Mouse (Mus musculus): ENCODE measurements around the gene Gclm. TPM values are rescaled to one million over a fixed set of nuclear protein-coding genes. Genes with fewer than 3 reads are reported as not detected.

The Gclm gene
- total RNA-seq (2021) (10 to 100 TPM; 44.8 to 51.4 TPM), polyA plus RNA-seq (2012; rRNA removed) (20.7 and 22.5 TPM in 2 replicates)
- long read RNA-seq, full-length matches to known transcripts: 26 of 28 reads
- long read RNA-seq, partial matches to known transcripts: 0 of 28 reads
- long read RNA-seq, other reads (novel, unspliced or antisense): 2 of 28 reads

- peak; percentile 59 for TF ChIP-seq POLR2A (IDR thresholded peaks at IDR 0.05; ENCODE audit: insufficient read depth, low read depth, low read length)
- TF ChIP-seq EP300 (IDR thresholded peaks at IDR 0.05; ENCODE audit: insufficient read depth, low read depth, low read length): no peak
- TF ChIP-seq CTCF (IDR thresholded peaks at IDR 0.05): peak; percentile 64
- under 1% methylated on average over 80 of the region's 90 CpGs for WGBS
Observed at GRCm38 (mm10) chr3:122245215-122245877, at the start of gene Gclm. Gclm (plus strand) TSS chr3:122245557.

DNA sequence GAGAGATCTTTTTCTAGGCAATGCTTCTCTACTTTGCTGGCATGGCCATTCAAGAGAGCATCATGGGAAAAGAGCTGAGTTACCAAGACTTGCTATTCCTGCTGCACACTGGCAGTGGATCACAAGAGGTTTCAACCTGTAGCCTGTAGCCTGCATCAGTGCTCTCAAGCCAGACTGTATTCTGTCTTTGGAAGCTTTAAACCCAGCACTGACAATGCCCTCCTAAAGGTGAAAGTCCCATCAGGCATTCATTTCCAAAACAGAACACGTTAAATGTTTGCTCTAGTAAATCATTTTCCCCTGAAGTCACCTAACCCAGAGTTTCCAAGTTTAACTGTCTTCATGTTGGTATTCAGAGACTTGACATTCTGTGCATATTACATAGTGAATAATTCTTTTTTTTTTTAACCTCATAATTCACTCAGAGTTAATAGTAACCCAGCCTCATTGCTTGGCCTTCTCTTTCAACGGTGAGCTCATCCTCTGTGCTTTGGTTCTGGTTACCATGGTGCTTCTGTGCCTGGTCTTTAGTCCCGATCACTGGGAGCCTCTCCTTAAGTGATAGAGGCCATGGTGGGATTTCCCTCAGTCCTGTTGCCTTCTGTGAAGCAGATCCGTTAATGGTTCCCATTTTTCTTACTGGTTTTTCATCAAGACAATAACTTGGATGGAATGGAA, 48.6 kb upstream of the Gclm start:
- Histone ChIP-seq H3K9ac (ENCODE audit: low read depth, low read length) (no peak overlapping the region), H3K4me1 (ENCODE audit: control insufficient read depth, insufficient read depth, low read length) (no peaks in the 10 kb centered on the region), H3K36me3 (ENCODE audit: control insufficient read depth, insufficient read depth, low read length) (no peaks in the 10 kb centered on the region), H3K27me3 (ENCODE audit: control insufficient read depth, insufficient read depth, low read length) (no peaks in the 10 kb centered on the region), H3K27ac (no peak overlapping the region), H3K79me2 (replicated peaks; ENCODE audit: control insufficient read depth, insufficient read depth, low read length) (no peaks in the 10 kb centered on the region), H3K4me3 (no peak overlapping the region)
- intact Hi-C loops (cut with DNase I): no loop called here
- WGBS: 76% methylated on average over 4 of the region's 4 CpGs
- TF ChIP-seq POLR2A (IDR thresholded peaks at IDR 0.05; ENCODE audit: insufficient read depth, low read depth, low read length) (no peak), EP300 (IDR thresholded peaks at IDR 0.05; ENCODE audit: insufficient read depth, low read depth, low read length) (no peak), CTCF (IDR thresholded peaks at IDR 0.05) (no peak)
- DNase-seq: no peak

More at GRCm38 (mm10) chr3:122245215-122245877, at the start of gene Gclm:
- Histone ChIP-seq H3K36me3 (ENCODE audit: control insufficient read depth, insufficient read depth, low read length) (no peaks in the 10 kb centered on the region; the same call in 1 of the 2 replicates), H3K9ac (ENCODE audit: low read depth, low read length) (peak within 1 kb of the TSS; percentile 95), H3K79me2 (replicated peaks; ENCODE audit: control insufficient read depth, insufficient read depth, low read length) (peaks cover 2% of the 10 kb centered on the region; the same call in 1 of the 2 replicates), H3K27me3 (ENCODE audit: control insufficient read depth, insufficient read depth, low read length) (no peaks in the 10 kb centered on the region), H3K27ac (peak within 1 kb of the TSS; percentile 88), H3K4me1 (ENCODE audit: control insufficient read depth, insufficient read depth, low read length) (peaks cover 4% of the 10 kb centered on the region), H3K4me3 (peak within 1 kb of the TSS; percentile 90)
- peak; percentile 95 to 97 for DNase-seq
- intact Hi-C loops (cut with DNase I): loop anchor here (1.0 to 5.0 kb wide), 2 partner anchors 29 to 47 kb away; partner anchors contain the start of genes Bcar3 and Dnttip2

DNA sequence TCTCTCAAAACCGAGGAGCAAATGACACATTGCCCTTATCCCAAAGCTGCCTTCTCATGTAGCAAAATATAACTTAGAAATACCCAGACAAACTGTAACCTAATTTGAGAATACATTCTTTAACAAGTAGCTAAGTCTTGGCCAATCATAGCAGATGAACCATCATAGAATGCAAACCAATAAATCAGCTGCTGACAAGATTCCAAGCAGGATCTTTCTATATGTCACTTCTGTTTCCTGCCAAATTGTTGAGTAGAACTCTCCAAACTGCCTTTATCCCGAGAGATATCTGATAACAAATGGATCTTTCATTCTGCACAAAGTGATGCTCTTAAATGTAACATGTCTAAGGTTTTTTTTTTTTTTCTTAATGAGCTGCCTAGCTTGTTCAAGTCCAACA, 46.8 kb upstream of the Gclm start:
- intact Hi-C loops (cut with DNase I): no loop called here
- Histone ChIP-seq H3K79me2 (replicated peaks; ENCODE audit: control insufficient read depth, insufficient read depth, low read length) (no peaks in the 10 kb centered on the region), H3K27ac (no peak overlapping the region), H3K9ac (ENCODE audit: low read depth, low read length) (no peak overlapping the region), H3K27me3 (ENCODE audit: control insufficient read depth, insufficient read depth, low read length) (no peaks in the 10 kb centered on the region), H3K4me1 (ENCODE audit: control insufficient read depth, insufficient read depth, low read length) (no peaks in the 10 kb centered on the region), H3K36me3 (ENCODE audit: control insufficient read depth, insufficient read depth, low read length) (no peaks in the 10 kb centered on the region), H3K4me3 (no peak overlapping the region)
- DNase-seq: no peak
- TF ChIP-seq POLR2A (IDR thresholded peaks at IDR 0.05; ENCODE audit: insufficient read depth, low read depth, low read length) (no peak), EP300 (IDR thresholded peaks at IDR 0.05; ENCODE audit: insufficient read depth, low read depth, low read length) (no peak), CTCF (IDR thresholded peaks at IDR 0.05) (no peak)
- WGBS: 57% methylated on average over 2 of the region's 2 CpGs

DNA sequence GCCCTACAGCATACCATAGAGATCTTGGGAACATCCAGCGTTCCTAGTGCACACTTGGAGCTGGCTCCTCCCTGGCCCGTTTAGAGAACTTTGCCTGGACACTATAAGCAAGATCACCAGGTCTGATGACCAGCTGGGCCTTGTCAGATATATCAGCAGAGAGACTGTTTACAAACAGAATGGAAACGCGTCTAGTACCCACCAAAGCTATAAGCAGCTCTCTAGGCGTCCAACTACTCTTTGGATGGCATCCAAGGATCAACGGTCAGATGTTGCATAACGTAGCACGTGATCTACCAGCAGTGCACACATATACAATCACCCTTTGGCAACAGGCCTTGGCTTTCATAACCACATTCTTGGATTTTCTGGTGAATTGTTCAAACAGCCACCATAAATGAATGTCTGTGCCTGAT, 46.4 kb upstream of the Gclm start:
- intact Hi-C loops (cut with DNase I): no loop called here
- 40% methylated on average over 8 of the region's 8 CpGs for WGBS
- Histone ChIP-seq H3K9ac (ENCODE audit: low read depth, low read length) (no peak overlapping the region), H3K36me3 (ENCODE audit: control insufficient read depth, insufficient read depth, low read length) (no peaks in the 10 kb centered on the region), H3K27me3 (ENCODE audit: control insufficient read depth, insufficient read depth, low read length) (no peaks in the 10 kb centered on the region), H3K4me3 (no peak overlapping the region), H3K4me1 (ENCODE audit: control insufficient read depth, insufficient read depth, low read length) (no peaks in the 10 kb centered on the region), H3K79me2 (replicated peaks; ENCODE audit: control insufficient read depth, insufficient read depth, low read length) (no peaks in the 10 kb centered on the region), H3K27ac (no peak overlapping the region)
- DNase-seq: no peak
- no peak for TF ChIP-seq CTCF (IDR thresholded peaks at IDR 0.05)
- no peak for TF ChIP-seq EP300 (IDR thresholded peaks at IDR 0.05; ENCODE audit: insufficient read depth, low read depth, low read length)
- TF ChIP-seq POLR2A (IDR thresholded peaks at IDR 0.05; ENCODE audit: insufficient read depth, low read depth, low read length): no peak

DNA sequence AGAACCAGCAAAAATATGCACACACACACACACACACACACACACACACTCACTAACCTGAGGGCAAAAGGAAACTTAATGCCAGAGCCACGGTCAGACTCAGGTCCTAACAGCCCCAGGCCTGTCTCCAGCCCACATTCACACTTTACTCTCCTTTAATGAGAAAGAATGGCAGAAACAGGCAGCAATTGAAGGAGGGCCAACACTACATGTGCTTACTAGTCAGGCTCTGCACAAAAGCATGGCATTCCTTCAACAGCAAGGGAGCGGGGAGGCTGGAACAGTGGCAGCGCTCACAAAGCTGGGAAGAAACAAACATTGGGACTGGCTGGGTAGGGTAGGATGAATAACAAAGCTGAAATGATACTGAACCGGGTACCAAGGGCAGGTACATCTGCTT, 45.8 kb upstream of the Gclm start:
- no peak overlapping the region for H3K4me3 ChIP-seq
- no peak for DNase-seq
- TF ChIP-seq CTCF (IDR thresholded peaks at IDR 0.05): no peak
- TF ChIP-seq EP300 (IDR thresholded peaks at IDR 0.05; ENCODE audit: insufficient read depth, low read depth, low read length): no peak
- TF ChIP-seq POLR2A (IDR thresholded peaks at IDR 0.05; ENCODE audit: insufficient read depth, low read depth, low read length): no peak
- intact Hi-C loops (cut with DNase I): no loop called here
- H3K79me2 ChIP-seq (replicated peaks; ENCODE audit: control insufficient read depth, insufficient read depth, low read length): no peaks in the 10 kb centered on the region
- no peaks in the 10 kb centered on the region for H3K4me1 ChIP-seq (ENCODE audit: control insufficient read depth, insufficient read depth, low read length)
- no peak overlapping the region for H3K9ac ChIP-seq (ENCODE audit: low read depth, low read length)
- no peaks in the 10 kb centered on the region for H3K36me3 ChIP-seq (ENCODE audit: control insufficient read depth, insufficient read depth, low read length)
- H3K27me3 ChIP-seq (ENCODE audit: control insufficient read depth, insufficient read depth, low read length): no peaks in the 10 kb centered on the region
- H3K27ac ChIP-seq: no peak overlapping the region
- WGBS: 92% methylated on average over 4 of the region's 4 CpGs

DNA sequence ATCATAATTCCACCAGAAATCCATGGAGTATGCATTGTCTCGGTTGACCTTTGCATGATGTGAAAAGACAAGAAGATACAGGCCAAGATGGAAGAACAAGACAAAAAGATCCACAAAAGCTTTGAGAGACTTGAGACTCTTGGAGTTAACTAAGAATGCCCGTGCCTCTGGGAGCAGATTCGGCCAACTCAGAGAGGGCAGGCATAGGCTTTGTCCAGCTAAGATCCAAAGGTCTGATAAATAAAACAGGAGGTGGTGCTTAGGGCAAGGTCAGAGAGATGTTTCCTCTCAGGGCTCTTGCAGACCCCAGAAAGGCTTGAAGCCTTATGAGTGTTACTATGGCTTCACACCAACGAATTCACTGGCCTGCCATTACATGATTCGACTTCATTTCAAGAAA, 45.3 kb upstream of the Gclm start:
- Histone ChIP-seq H3K79me2 (replicated peaks; ENCODE audit: control insufficient read depth, insufficient read depth, low read length) (no peaks in the 10 kb centered on the region), H3K4me3 (no peak overlapping the region), H3K36me3 (ENCODE audit: control insufficient read depth, insufficient read depth, low read length) (no peaks in the 10 kb centered on the region), H3K27ac (no peak overlapping the region), H3K4me1 (ENCODE audit: control insufficient read depth, insufficient read depth, low read length) (no peaks in the 10 kb centered on the region), H3K27me3 (ENCODE audit: control insufficient read depth, insufficient read depth, low read length) (no peaks in the 10 kb centered on the region), H3K9ac (ENCODE audit: low read depth, low read length) (no peak overlapping the region)
- intact Hi-C loops (cut with DNase I): no loop called here
- no peak for DNase-seq
- TF ChIP-seq CTCF (IDR thresholded peaks at IDR 0.05) (no peak), POLR2A (IDR thresholded peaks at IDR 0.05; ENCODE audit: insufficient read depth, low read depth, low read length) (no peak), EP300 (IDR thresholded peaks at IDR 0.05; ENCODE audit: insufficient read depth, low read depth, low read length) (no peak)
- 88% methylated on average over 5 of the region's 5 CpGs for WGBS
